Mouse (Mus musculus) ZHBTc4 (cell line): Measurements from ENCODE around the gene Pls1.

Experiments
- DNase-seq: peaks from one replicate; pipeline ENCODE4 v3.0.0-alpha.2; 2011; ENCODE audit warnings: low read depth, low spot score

Gene Pls1

GRCm38 (mm10) chr9:95705371-95705770 is 139.7 kb downstream of the Pls1 start:
- DNase-seq: no peak

- DNase-seq: no peak
These were observed 141.0 kb downstream of the Pls1 start for GRCm38 (mm10) chr9:95704078-95704477.
